Mouse (Mus musculus): Measurements from ENCODE around the gene Urb1.

- TF ChIP-seq ZNF384 (IDR thresholded peaks at IDR 0.05; ENCODE audit: low read depth, low read length) (no peak), CHD2 (IDR thresholded peaks at IDR 0.05; ENCODE audit: low read depth, low read length) (no peak), ZC3H11A (IDR thresholded peaks at IDR 0.05; ENCODE audit: borderline replicate concordance, low read depth, low read length) (no peak), HCFC1 (IDR thresholded peaks at IDR 0.05; ENCODE audit: borderline replicate concordance, insufficient read depth, low read length) (no peak)
Observed at GRCm38 (mm10) chr16:90794708-90795107, 15.5 kb downstream of the Urb1 start.

Measured in ES-E14 (cell line).